Mouse (Mus musculus) brown adipose tissue, adult 24 weeks (tissue): Measurements from ENCODE around the gene Rfx5. TPM values are rescaled to one million over a fixed set of nuclear protein-coding genes. Genes with fewer than 3 reads are reported as not detected.

ENCODE experiments used
- H3K27ac ChIP-seq: fragments of 200-500 bp; replicated peaks from 2 replicates; pipeline ENCODE4 v1.5.1; 2012; ENCODE audit warnings: low read depth, mild to moderate bottlenecking, low read length
- H3K4me1 ChIP-seq: fragments of 200-500 bp; 2 replicates; pipeline ENCODE4 v1.6.1; 2012; ENCODE audit warnings: low read length, mixed read lengths; ENCODE audit not compliant: control insufficient read depth, insufficient read depth, insufficient read length
- H3K4me3 ChIP-seq: fragments of 200-500 bp; 2 replicates; pipeline ENCODE4 v1.5.1; 2012; ENCODE audit warnings: low read depth, mild to moderate bottlenecking, low read length, moderate library complexity; ENCODE audit not compliant: insufficient read depth
- polyA plus RNA-seq: library from polyadenylated mRNA; stranded (reverse); fragments of >200 nt; gene quantifications from 2 replicates; pipeline ENCODE4 v1.2.4, GENCODE M21; 2012; ENCODE audit not compliant: missing spikeins, insufficient read depth, insufficient read length

Rfx5 gene
- polyA plus RNA-seq, 1 experiment, result 4.0 TPM

- H3K27ac ChIP-seq, result no peak overlapping the region
- H3K4me1 ChIP-seq, result no peaks in the 10 kb centered on the region
- no peak overlapping the region for H3K4me3 ChIP-seq
These were observed 4.4 kb downstream of the Rfx5 start for GRCm38 (mm10) chr3:94958295-94958694.

DNA sequence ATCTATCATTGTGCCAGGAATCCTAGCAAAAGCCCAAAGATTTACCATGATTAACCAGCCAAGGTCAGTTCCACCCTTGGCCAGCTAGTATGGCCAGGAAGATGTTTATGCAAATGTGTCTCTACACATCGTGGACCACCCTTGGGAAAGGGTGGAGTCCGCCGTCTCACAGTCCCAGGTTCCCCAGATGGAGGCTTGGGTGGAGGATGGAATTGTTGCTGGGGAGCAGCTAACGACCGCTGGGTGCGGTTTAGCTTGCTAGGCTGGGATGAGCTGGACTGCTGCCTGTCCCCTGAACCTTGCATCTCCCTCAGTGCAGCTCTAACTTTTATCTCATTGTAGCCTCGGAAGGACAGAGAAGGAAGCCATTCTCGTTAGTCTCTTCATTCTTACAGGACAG lies 6.0 kb downstream of the Rfx5 start:
- Histone ChIP-seq H3K4me1 (no peaks in the 10 kb centered on the region), H3K4me3 (no peak overlapping the region), H3K27ac (no peak overlapping the region)

- H3K4me3 ChIP-seq, result no peak overlapping the region
- H3K27ac ChIP-seq, result no peak overlapping the region
- no peaks in the 10 kb centered on the region for H3K4me1 ChIP-seq
These were observed 6.4 kb downstream of the Rfx5 start for GRCm38 (mm10) chr3:94960322-94960721.

- H3K27ac ChIP-seq, result no peak overlapping the region
- H3K4me3 ChIP-seq, result no peak overlapping the region
- H3K4me1 ChIP-seq, result no peaks in the 10 kb centered on the region
These were observed 11.1 kb downstream of the Rfx5 start for GRCm38 (mm10) chr3:94964989-94965388.

- Histone ChIP-seq H3K27ac (no peak overlapping the region), H3K4me1 (no peaks in the 10 kb centered on the region), H3K4me3 (no peak overlapping the region)
These were observed 12.0 kb downstream of the Rfx5 start for GRCm38 (mm10) chr3:94965878-94966277.

GRCm38 (mm10) chr3:94972552-94972951 lies 18.7 kb downstream of the Rfx5 start:
- H3K4me3 ChIP-seq, result no peak overlapping the region
- no peaks in the 10 kb centered on the region for H3K4me1 ChIP-seq
- H3K27ac ChIP-seq, result no peak overlapping the region

DNA sequence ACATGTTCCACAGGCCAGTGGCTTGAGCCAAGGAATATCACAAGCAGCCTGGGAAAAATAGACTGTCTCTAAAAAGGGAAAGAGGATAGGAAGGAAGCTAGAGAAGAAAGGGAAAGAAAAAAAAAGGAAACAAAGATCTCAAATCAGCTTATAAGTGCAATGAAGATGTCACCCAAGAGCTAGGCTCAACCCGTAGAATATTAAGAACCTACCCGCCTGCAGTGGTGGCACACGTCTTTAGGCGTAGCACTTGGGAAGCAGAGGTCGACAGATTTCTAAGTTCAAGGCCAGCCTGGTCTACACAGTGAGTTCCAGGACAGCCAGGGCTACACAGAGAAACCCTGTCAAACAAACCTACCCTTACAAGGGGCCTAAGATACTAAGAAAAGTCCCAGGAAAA lies 19.7 kb downstream of the Rfx5 start:
- no peak overlapping the region for H3K4me3 ChIP-seq
- no peak overlapping the region for H3K27ac ChIP-seq
- no peaks in the 10 kb centered on the region for H3K4me1 ChIP-seq

DNA sequence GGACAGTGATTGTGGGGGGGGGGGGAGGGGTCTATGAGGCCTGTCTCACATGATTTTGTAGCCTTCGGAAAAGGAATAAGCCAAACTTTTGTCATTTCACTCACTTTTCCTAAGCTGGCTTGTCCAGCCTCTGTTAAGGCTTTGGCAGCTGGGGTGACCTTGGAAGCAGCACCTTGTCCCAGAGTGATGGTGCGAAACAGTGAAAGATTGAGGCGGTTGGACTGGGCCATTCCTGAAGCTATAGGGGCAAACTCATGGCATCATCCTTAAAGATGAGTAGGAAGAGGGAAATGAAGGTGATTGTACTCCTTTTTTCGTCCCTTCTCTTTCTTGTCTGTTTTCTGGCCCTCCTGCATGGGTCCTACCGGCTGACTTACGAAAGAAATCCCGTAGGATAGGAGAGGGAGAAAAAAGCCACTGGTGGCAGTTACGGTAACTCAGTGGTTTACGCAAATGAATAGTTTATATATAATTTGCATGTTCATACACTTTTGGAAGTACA lies 20.2 kb downstream of the Rfx5 start:
- Histone ChIP-seq H3K4me3 (peak overlapping the region; percentile 64), H3K4me1 (no peaks in the 10 kb centered on the region), H3K27ac (peak overlapping the region; percentile 54)

DNA sequence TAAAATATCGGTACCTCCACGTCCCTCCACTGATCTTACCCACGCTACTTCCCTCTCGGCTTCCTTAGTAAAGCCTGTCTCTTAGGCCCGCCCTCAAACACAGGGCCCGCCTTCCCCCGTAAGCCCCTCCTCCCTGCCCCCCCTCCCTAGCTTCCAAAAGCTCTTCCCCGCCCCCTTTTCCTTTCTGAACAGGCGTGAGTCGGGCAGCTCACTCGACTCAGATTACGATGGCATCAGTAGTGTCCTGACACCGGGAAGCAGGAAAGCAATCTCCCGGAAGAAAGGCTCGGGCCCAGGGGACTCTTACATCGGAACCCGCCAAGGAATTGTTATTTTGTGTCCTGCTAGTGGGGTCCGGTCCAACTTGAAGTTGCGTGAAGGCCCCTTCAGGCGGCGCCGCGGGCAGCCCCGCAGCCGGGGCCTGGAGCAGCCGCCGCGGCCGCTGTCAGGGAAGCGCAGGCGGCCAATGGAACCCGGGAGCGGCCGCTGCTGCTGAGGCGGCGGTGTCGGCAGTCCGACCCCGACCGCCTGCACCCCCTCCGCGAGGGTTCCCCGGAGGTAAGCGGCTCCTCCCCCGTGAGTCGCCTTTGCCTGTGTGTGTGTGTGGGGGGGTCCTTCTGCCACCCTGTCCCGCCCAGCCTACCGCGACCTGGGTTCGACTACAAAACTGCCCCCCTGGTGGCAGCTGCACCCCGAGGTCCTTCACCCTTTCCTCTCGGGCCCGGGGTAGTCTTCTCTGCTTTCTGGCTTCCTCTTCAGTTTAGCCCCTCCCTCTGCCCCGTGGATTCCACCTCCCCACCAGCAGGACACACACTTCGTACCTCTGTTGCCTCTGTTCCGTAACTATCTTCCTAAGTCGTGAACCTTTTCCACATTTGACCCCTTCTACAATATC lies 20.9 kb downstream of the Rfx5 start, which contains the start of gene Pi4kb:
Pi4kb (plus strand) TSS at position 204 of the 895 bp plus-strand sequence.
- Histone ChIP-seq H3K4me1 (no peaks in the 10 kb centered on the region), H3K27ac (peak within 1 kb of the TSS; percentile 92), H3K4me3 (peak within 1 kb of the TSS; percentile 88)

DNA sequence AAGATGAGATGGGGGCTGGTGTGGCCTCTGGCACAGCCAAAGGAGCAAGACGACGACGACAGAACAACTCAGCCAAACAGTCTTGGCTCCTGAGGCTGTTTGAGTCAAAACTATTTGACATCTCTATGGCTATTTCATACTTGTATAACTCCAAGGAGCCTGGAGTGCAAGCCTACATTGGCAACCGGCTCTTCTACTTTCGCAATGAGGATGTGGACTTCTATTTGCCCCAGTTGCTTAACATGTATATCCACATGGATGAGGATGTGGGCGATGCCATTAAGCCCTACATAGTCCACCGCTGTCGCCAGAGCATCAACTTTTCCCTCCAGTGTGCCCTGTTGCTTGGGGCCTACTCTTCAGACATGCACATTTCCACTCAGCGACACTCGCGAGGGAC lies 30.4 kb downstream of the Rfx5 start:
- Histone ChIP-seq H3K4me1 (peaks cover 31% of the 10 kb centered on the region), H3K4me3 (no peak overlapping the region), H3K27ac (peak overlapping the region; percentile 44)

- Histone ChIP-seq H3K4me1 (peaks cover 33% of the 10 kb centered on the region), H3K4me3 (no peak overlapping the region), H3K27ac (no peak overlapping the region)
These were observed 31.6 kb downstream of the Rfx5 start for GRCm38 (mm10) chr3:94985513-94985912.

- H3K4me3 ChIP-seq, result no peak overlapping the region
- peak overlapping the region; percentile 53; the same call in 1 of the 2 replicates for H3K27ac ChIP-seq
- peaks cover 33% of the 10 kb centered on the region for H3K4me1 ChIP-seq
These were observed 33.7 kb downstream of the Rfx5 start for GRCm38 (mm10) chr3:94987578-94987977.

DNA sequence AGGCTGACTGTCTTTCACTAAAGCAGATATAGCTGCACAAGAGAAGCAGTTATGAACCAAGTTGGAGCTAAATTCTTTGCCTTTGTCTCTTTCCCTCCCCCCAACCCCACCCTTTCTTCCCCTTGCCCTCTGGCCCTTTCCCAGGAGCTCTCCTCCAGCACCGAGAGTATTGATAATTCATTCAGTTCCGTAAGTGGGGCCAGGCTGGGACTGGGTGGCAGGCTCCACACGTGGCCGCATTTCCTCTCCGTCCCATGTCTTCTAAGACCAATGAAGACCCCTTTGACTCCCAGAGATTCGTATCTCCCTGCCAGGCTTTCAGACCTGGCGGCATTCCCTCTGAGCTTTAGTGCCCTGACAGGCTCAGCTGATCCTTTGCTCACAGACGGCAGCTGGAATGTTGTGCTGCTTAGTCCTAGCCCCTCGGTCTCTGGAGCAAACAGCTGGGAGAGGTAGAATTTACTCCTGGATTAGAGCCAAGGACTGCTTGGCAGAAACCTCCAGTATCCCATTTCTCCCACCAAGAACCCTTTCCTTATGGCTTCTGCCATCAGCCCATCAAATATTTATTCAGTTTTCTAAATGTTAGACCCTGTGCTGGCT lies 35.4 kb downstream of the Rfx5 start:
- 0 out of 2 replicates have a peak overlapping the region, but pooled peaks have one; percentile 18 for H3K27ac ChIP-seq
- H3K4me3 ChIP-seq, result no peak overlapping the region

DNA sequence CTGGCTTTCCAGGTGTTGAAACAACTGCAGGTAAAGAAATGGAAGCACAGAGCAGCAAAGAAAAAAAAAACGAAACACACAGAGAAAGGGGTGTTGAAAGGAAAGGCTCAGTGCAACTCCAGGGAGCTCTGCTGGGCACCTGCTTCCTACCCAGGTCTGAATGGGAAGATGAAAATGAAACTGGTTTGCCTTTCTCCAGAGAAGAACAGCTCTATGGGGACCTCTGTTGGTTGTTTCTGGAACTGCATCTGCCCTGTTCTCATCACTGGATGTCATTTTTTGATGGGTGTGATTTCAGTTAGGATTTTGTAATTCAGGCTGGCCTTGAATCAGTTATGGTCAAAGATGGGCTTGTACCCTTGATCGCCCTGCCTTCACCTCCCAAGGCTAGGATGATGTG lies 43.1 kb downstream of the Rfx5 start:
- Histone ChIP-seq H3K27ac (no peak overlapping the region), H3K4me1 (no peaks in the 10 kb centered on the region), H3K4me3 (no peak overlapping the region)

More for the DNA sequence above, 35.4 kb downstream of the Rfx5 start:
- H3K4me1 ChIP-seq, result peaks cover 31% of the 10 kb centered on the region

GRCm38 (mm10) chr3:95002569-95002968 lies 48.7 kb downstream of the Rfx5 start:
- Histone ChIP-seq H3K27ac (no peak overlapping the region), H3K4me1 (0 out of 2 replicates have a peak, but pooled peaks cover 3% of the 10 kb centered on the region), H3K4me3 (no peak overlapping the region)
